Mouse (Mus musculus): ENCODE data around the gene Atg4a. TPM values are rescaled to one million over a fixed set of nuclear protein-coding genes. Genes with fewer than 3 reads are reported as not detected.

Atg4a gene
- polyA plus RNA-seq (2016; fragmentation: Nextera tagmentation; extraction: Ambion mirVana), result 12.3 and 14.7 TPM in 2 replicates

DNA sequence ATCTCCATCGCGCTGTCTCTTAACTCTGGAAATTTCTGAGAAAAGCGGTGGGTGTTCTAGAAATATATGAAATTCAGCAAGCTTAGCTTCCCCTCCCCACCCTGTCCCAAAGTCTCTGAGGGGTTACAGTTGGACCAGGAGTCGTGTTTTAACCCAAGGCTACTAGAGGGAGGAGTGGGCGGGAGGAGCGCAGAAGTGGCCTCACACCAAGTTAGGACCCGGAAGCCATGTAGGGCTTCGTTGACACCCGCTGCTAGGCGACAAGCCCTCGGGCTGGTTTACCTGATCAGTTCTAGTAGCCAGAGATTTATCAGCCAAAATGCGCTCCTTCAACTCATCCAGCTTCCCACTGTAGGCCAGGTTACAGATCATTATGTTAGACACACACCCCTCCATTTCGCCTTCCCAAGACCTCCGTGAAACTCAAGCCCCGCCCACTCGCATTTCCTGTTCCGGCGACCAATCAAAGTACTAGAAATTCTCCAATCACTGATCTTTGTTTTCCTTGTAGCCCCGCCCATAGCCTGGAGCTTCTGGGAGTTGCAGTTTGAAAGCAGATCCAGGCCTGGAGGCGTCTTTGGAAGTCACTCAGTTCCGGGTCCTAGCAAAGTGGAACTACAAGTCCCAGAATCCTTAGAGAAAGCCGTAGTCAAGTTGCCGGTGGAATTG lies at the start of gene Atg4a, which contains the start of gene Psmd10:
Gene Atg4a, plus strand, starts transcription at position 636 of the 669 bp plus-strand sequence.
Gene Psmd10, minus strand, starts transcription at position 457 of the 669 bp plus-strand sequence.
- 23% methylated on average over 23 of the region's 23 CpGs for WGBS
- H3K9me3 ChIP-seq, result no peaks in the 10 kb centered on the region
- H3K27me3 ChIP-seq (replicated peaks; ENCODE audit: low read depth, poor library complexity, severe bottlenecking), result peaks cover 82% of the 10 kb centered on the region
- H3K36me3 ChIP-seq (replicated peaks), result peaks cover 5% of the 10 kb centered on the region
- DNase-seq (ENCODE audit: low spot score), result peak; percentile 91
- H3K27ac ChIP-seq (replicated peaks), result peak within 1 kb of the TSS; percentile 74
- H3K4me3 ChIP-seq, result peak within 1 kb of the TSS; percentile 61
- peaks cover 3% of the 10 kb centered on the region; the same call in 1 of the 2 replicates for H3K4me1 ChIP-seq

DNA sequence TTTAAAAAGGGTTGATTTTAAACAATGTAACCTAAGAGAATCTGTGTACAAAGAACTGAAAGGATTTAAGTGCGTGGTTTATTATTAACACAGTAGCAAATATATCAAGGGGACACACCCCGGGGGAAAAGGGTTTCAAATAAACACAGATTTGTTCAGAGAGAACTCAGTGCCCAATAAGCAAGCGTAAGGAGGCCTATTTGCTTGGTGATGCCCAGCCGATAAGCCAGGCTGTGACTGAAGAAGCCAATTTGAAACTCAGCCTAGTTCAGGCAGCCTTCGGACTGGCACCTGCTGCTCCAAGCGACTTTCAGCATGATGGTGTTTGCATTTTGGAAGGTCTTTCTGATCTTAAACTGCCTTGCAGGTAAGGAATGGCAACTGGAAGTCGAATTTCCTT lies 49.3 kb upstream of the Atg4a start, which contains the start of gene Vsig1:
Gene Vsig1, plus strand, starts transcription at position 249 of the 400 bp plus-strand sequence.
- no peak for DNase-seq (ENCODE audit: low spot score)
- Histone ChIP-seq H3K27ac (replicated peaks) (no peak within 1 kb of the TSS), H3K9me3 (no peaks in the 10 kb centered on the region), H3K4me3 (no peak within 1 kb of the TSS), H3K27me3 (replicated peaks; ENCODE audit: low read depth, poor library complexity, severe bottlenecking) (peaks cover 68% of the 10 kb centered on the region), H3K36me3 (replicated peaks) (no peaks in the 10 kb centered on the region), H3K4me1 (no peaks in the 10 kb centered on the region)
- 69% methylated on average over 7 of the region's 7 CpGs for whole genome bisulfite sequencing

DNA sequence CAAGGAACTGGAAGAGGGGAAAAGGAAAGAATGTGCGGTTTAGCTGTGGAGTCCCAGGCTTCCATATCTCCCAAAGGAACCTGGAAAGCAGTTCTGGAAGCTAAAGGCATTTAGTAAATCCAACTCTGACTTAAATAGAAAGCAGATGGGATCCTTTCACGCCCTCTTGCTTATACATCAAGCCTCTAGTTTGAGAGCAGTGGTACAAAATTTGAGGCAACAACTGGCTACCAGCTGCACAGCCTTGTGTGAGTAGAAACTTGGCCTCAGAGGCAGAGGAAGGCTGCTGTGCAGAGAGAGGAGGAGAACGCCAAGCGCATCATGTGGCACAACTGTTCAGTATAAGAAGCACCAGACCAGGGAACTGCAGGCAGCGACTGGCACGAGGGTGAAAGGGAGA lies 35.4 kb upstream of the Atg4a start:
- Histone ChIP-seq H3K4me1 (no peaks in the 10 kb centered on the region), H3K9me3 (no peaks in the 10 kb centered on the region), H3K36me3 (replicated peaks) (no peaks in the 10 kb centered on the region), H3K4me3 (no peak overlapping the region), H3K27ac (replicated peaks) (no peak overlapping the region), H3K27me3 (replicated peaks; ENCODE audit: low read depth, poor library complexity, severe bottlenecking) (peaks cover 98% of the 10 kb centered on the region)
- WGBS, result 80% methylated on average over 6 of the region's 6 CpGs
- no peak for DNase-seq (ENCODE audit: low spot score)

DNA sequence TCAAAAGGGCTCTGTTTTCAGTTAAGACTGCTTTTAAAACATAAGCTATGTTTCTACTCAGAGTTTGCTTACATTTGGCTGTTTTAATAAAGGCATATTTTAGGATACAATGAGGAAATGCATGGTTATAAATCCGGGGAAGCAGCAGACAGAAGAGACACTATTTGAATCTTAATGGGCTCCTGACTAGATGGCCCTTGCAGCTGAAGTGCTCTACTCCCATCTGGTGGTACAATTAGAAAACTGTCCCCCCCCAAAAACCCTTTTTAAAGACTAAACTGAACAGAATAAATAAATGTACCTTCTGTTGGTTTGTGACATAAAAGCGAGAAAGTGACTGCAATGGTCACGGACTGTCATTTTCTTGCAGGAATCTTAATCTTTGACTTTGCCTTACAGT lies 24.6 kb upstream of the Atg4a start:
- DNase-seq (ENCODE audit: low spot score), result no peak
- 78% methylated on average over 3 of the region's 3 CpGs for WGBS
- Histone ChIP-seq H3K4me1 (no peaks in the 10 kb centered on the region), H3K9me3 (no peaks in the 10 kb centered on the region), H3K27me3 (replicated peaks; ENCODE audit: low read depth, poor library complexity, severe bottlenecking) (peaks cover 98% of the 10 kb centered on the region), H3K36me3 (replicated peaks) (no peaks in the 10 kb centered on the region), H3K27ac (replicated peaks) (no peak overlapping the region), H3K4me3 (no peak overlapping the region)

DNA sequence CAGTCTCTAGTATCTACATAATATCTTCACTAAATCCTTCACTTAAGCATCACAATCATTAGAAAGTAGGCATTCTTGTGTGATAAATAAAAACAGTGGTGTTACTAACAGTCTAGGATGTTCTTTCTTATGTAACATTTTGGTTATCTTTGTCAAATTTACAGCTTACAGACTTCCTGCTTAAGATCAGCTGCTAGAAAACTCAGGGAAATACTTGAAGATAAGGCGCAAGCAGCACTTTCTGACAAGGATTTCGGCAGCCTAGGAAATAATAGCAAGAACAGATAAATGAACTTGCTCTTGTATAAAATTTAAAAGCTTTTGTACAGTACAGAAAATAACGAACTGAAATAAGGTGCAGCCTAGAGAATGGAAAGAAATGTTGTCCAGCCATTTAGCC lies 23.4 kb upstream of the Atg4a start:
- Histone ChIP-seq H3K4me1 (no peaks in the 10 kb centered on the region), H3K4me3 (no peak overlapping the region), H3K9me3 (no peaks in the 10 kb centered on the region), H3K27me3 (replicated peaks; ENCODE audit: low read depth, poor library complexity, severe bottlenecking) (peaks cover 97% of the 10 kb centered on the region), H3K27ac (replicated peaks) (no peak overlapping the region), H3K36me3 (replicated peaks) (no peaks in the 10 kb centered on the region)
- 86% methylated on average over 3 of the region's 3 CpGs for WGBS
- no peak for DNase-seq (ENCODE audit: low spot score)

DNA sequence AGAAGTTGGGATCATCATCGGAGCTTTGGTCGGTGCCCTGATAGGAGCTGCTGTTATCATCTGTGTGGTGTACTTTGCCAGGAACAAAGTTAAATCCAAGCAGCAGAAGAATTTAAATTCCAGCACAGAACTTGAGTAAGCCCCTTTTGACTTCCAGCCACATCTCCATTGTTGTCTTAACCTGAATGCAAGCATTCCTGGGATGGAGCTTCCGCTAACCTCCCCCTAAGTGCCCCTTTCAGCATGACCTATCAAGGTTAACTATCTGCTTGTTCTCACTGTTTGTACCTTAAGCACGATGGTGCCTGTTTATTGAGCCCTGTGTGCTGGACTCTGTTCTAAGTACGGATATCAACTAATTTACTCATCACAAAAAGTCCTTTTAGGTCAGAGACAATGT lies 20.4 kb upstream of the Atg4a start:
- Histone ChIP-seq H3K4me3 (no peak overlapping the region), H3K9me3 (no peaks in the 10 kb centered on the region), H3K36me3 (replicated peaks) (no peaks in the 10 kb centered on the region), H3K27me3 (replicated peaks; ENCODE audit: low read depth, poor library complexity, severe bottlenecking) (peaks cover 92% of the 10 kb centered on the region), H3K4me1 (no peaks in the 10 kb centered on the region), H3K27ac (replicated peaks) (no peak overlapping the region)
- DNase-seq (ENCODE audit: low spot score), result no peak
- 78% methylated on average over 5 of the region's 5 CpGs for WGBS

DNA sequence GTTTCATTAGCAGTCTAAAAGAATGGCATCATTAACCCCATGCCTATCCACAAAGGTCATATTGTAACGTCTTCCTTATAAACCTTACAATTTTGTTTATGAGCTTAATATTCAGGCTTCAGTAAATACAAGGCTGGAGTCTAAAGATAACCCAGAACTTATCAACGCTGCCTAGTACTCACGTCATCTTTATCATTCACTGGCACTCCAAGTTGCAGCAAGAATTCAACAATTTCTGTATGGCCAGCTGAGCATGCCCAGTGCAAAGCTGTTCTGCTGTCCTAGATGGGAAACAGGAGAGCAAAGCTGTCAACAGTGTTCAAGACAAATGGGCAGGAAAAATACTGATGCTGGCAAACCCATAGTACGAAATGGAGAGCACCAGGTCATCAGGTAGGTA lies 3.1 kb upstream of the Atg4a start:
- DNase-seq (ENCODE audit: low spot score), result no peak
- no peak overlapping the region for H3K27ac ChIP-seq (replicated peaks)
- WGBS, result 90% methylated on average over 4 of the region's 4 CpGs
- H3K9me3 ChIP-seq, result no peaks in the 10 kb centered on the region
- no peak overlapping the region for H3K4me3 ChIP-seq
- peaks cover 15% of the 10 kb centered on the region for H3K36me3 ChIP-seq (replicated peaks)
- H3K4me1 ChIP-seq, result peaks cover 3% of the 10 kb centered on the region; the same call in 1 of the 2 replicates
- peaks cover 92% of the 10 kb centered on the region for H3K27me3 ChIP-seq (replicated peaks; ENCODE audit: low read depth, poor library complexity, severe bottlenecking)

DNA sequence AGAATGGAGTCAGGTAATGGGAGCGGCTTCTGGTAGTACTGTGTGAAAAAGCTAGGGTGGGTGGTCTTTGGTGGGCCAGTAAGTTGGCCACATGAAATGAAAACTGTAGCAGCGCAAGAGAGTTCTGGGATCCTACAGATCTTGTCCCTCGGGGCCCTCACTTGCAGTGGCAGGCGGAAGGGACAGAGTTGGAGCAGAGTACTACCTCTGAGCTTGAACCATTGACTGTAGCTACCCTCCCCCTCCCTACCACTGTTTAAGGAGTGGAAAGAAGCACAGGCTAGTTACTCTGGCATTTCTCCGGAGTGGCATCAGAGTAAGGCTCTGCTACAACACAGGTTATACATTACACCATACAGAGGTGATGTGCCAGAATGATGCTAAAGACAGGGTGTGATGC lies 252 bp downstream of the Atg4a start:
- Histone ChIP-seq H3K27ac (replicated peaks) (no peak overlapping the region; the same call in 1 of the 2 replicates), H3K36me3 (replicated peaks) (peaks cover 5% of the 10 kb centered on the region), H3K9me3 (no peaks in the 10 kb centered on the region), H3K4me3 (peak overlapping the region; percentile 61), H3K4me1 (peaks cover 3% of the 10 kb centered on the region; the same call in 1 of the 2 replicates), H3K27me3 (replicated peaks; ENCODE audit: low read depth, poor library complexity, severe bottlenecking) (peaks cover 76% of the 10 kb centered on the region)
- no peak for DNase-seq (ENCODE audit: low spot score)
- 29% methylated on average over 5 of the region's 5 CpGs for WGBS

DNA sequence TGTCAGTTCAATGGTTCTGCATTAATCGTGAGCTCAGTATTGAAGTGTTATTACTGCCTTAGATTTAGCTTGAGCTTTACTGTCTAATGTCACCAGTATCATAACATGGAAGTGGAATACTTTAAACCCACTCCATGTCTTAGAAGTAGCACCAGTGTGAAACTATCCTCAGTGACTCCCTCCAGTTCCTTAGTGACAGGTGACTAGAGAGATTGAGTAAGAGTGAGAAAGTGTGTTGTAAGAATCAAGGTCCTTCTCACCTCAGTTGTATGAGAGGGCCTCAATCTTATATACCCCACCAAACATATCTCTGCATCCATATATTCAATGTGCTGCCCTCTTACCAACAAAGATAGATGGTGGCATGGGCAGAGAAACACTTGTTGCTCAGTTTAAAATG lies 22.2 kb downstream of the Atg4a start:
- H3K36me3 ChIP-seq (replicated peaks), result no peaks in the 10 kb centered on the region
- no peak overlapping the region for H3K4me3 ChIP-seq
- no peaks in the 10 kb centered on the region for H3K9me3 ChIP-seq
- peaks cover 99% of the 10 kb centered on the region for H3K27me3 ChIP-seq (replicated peaks; ENCODE audit: low read depth, poor library complexity, severe bottlenecking)
- DNase-seq (ENCODE audit: low spot score), result no peak
- no peak overlapping the region for H3K27ac ChIP-seq (replicated peaks)
- H3K4me1 ChIP-seq, result peaks cover 24% of the 10 kb centered on the region
- 93% methylated on average over 1 of the region's 1 CpGs for WGBS

DNA sequence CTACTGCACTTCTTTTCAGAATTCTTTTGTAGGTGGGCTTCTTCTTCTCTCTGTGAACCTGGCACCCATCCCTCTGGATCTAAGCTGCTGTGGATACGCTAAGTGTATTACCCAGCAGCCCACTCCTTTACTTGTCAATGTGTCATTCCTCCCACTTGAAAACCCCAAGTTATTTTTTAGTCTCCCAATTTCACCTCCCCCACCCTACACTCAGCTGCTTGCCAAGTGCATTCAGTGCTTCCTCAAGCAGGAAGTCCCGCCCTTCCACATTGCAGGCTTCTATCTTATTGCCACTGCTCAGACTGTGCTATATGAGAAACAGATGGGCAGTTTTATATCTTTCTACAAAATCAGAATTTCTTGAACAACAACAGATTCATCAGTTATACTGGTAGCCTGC lies 22.8 kb downstream of the Atg4a start:
- 69% methylated on average over 2 of the region's 2 CpGs for WGBS
- no peaks in the 10 kb centered on the region for H3K9me3 ChIP-seq
- peaks cover 27% of the 10 kb centered on the region for H3K4me1 ChIP-seq
- peak; percentile 19 for DNase-seq (ENCODE audit: low spot score)
- H3K27me3 ChIP-seq (replicated peaks; ENCODE audit: low read depth, poor library complexity, severe bottlenecking), result peaks cover 99% of the 10 kb centered on the region
- H3K4me3 ChIP-seq, result no peak overlapping the region
- H3K36me3 ChIP-seq (replicated peaks), result no peaks in the 10 kb centered on the region
- H3K27ac ChIP-seq (replicated peaks), result no peak overlapping the region

DNA sequence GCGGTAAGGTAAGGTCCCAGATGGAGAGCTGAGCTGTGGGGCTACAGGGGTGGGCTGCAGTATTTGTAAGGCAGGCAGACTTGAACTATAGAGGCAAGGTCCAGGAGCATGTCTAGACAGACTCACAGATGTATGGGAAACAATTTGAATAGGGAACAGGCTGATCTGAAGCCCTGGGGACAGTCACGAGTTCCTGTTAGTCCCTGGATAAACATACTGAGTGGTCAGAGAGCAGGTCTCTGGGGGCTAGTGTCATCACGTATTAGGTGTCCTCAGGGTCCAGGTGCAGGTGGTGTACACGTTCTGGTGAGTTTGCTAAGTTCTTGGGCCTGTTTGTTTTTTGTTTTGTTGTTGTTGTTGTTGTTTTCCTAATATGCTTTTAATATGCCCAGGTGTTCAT lies 23.5 kb downstream of the Atg4a start:
- peaks cover 99% of the 10 kb centered on the region for H3K27me3 ChIP-seq (replicated peaks; ENCODE audit: low read depth, poor library complexity, severe bottlenecking)

DNA sequence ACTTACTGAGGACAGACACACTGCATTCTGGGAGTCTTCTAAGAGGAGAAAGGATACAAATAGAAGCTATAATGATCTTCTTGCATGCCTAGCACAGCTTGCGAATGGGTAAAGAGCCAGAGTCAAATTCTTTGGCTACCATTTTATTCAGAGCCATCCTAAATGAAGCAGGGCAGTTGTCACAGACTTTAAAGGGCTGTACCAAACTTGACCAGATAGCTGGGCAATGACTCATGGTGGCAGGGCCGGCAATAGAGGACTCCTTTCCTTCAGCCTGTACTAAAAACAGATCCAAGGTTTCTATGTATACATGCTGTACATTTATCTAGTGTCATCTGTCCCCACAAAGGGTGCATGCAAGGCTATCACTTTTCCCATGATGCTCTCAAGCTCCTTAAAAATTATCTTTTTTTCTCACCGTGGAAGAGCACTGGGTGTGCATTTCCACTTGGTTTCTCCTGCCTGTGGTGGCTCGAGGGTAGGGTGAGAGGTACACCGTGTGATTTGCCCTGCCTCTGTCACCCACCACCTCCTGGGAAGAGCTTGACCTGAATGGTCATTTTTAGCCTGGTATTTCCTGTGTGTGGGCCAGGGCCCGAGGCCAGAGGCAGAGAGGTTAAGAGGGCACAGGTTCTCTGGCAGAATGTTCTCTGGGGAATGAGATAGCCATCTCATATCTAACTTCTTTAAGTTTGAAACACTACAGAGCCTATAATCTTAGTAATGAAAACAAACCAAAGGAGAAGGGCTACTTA lies 26.7 kb downstream of the Atg4a start:
- no peak overlapping the region for H3K27ac ChIP-seq (replicated peaks)
- no peak overlapping the region for H3K4me3 ChIP-seq
- peaks cover 99% of the 10 kb centered on the region for H3K27me3 ChIP-seq (replicated peaks; ENCODE audit: low read depth, poor library complexity, severe bottlenecking)
- no peaks in the 10 kb centered on the region for H3K36me3 ChIP-seq (replicated peaks)
- peaks cover 27% of the 10 kb centered on the region for H3K4me1 ChIP-seq
- 42% methylated on average over 6 of the region's 6 CpGs for WGBS
- H3K9me3 ChIP-seq, result no peaks in the 10 kb centered on the region
- DNase-seq (ENCODE audit: low spot score), result no peak

More for the DNA sequence above, 23.5 kb downstream of the Atg4a start:
- no peaks in the 10 kb centered on the region for H3K36me3 ChIP-seq (replicated peaks)
- DNase-seq (ENCODE audit: low spot score), result no peak
- no peak overlapping the region for H3K27ac ChIP-seq (replicated peaks)
- peaks cover 27% of the 10 kb centered on the region for H3K4me1 ChIP-seq
- 54% methylated on average over 4 of the region's 4 CpGs for WGBS
- H3K9me3 ChIP-seq, result no peaks in the 10 kb centered on the region
- H3K4me3 ChIP-seq, result no peak overlapping the region

DNA sequence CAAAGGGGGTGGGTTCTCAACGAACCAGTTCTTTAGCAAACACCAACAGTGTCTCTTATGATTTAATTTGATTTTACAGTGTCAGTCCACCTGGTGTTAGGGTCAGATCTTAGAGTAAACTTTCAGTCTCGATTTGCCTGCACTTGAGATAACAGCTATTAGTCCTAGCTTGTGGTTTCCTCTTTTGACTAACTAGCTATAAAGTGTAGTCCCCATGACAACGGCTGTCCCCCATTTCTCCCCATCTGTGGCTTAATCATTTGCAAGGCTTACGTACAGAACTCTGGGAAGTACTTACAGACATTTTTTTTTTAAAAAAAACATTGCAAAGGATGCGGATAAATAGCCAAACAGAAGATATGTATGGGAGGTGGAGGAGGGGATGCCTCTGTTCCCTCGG lies 28.1 kb downstream of the Atg4a start:
- H3K36me3 ChIP-seq (replicated peaks), result no peaks in the 10 kb centered on the region
- no peaks in the 10 kb centered on the region for H3K9me3 ChIP-seq
- H3K4me3 ChIP-seq, result no peak overlapping the region
- peaks cover 99% of the 10 kb centered on the region for H3K27me3 ChIP-seq (replicated peaks; ENCODE audit: low read depth, poor library complexity, severe bottlenecking)
- 59% methylated on average over 6 of the region's 6 CpGs for WGBS
- peaks cover 20% of the 10 kb centered on the region for H3K4me1 ChIP-seq
- DNase-seq (ENCODE audit: low spot score), result no peak
- no peak overlapping the region for H3K27ac ChIP-seq (replicated peaks)

All from embryonic facial prominence, embryonic 10.5 days (tissue).